Mouse (Mus musculus) heart, embryonic 14.5 days (tissue): Measurements from ENCODE around the gene Ppp1r37. TPM values are rescaled to one million over a fixed set of nuclear protein-coding genes. Genes with fewer than 3 reads are reported as not detected.

Source experiments
- ATAC-seq: fragments of 200-750 bp; cut with Nextera tagmentation; 2 replicates; pipeline ENCODE4 v1.8.0; 2017; ENCODE audit warnings: low read depth, moderate TSS enrichment; ENCODE audit not compliant: insufficient number of reproducible peaks, insufficient read depth, low FRiP score
- H3K27ac ChIP-seq, 2 experiments: fragments of 200-500 bp in 1 of 2; fragments of 300-500 bp in 1 of 2; sonication (generic) in 1 of 2; replicated peaks in 1 of 2; 2 replicates each; pipeline ENCODE4 v1.5.1; 2012 to 2014; ENCODE audit warnings: low read depth in 2 of 2, low read length in 2 of 2, control low read depth in 1 of 2, mild to moderate bottlenecking in 1 of 2, mixed read lengths in 1 of 2; ENCODE audit not compliant: control insufficient read depth in 1 of 2, insufficient read depth in 1 of 2
- H3K27me3 ChIP-seq: fragments of 300-500 bp; sonication (generic); 2 replicates; pipeline ENCODE4 v1.6.1; 2014; ENCODE audit warnings: mild to moderate bottlenecking, low read length, control low read depth; ENCODE audit not compliant: control insufficient read depth, insufficient read depth
- H3K36me3 ChIP-seq: fragments of 300-500 bp; sonication (generic); 2 replicates; pipeline ENCODE4 v1.6.1; 2014; ENCODE audit warnings: mild to moderate bottlenecking, control low read depth, low read length, mixed read lengths; ENCODE audit not compliant: control insufficient read depth, insufficient read depth
- H3K4me1 ChIP-seq, 2 experiments: fragments of 200-500 bp in 1 of 2; fragments of 300-500 bp in 1 of 2; sonication (generic) in 1 of 2; 2 replicates each; pipeline ENCODE4 v1.6.1; 2012 to 2014; ENCODE audit warnings: low read length in 2 of 2, control low read depth in 1 of 2, mixed read lengths in 1 of 2; ENCODE audit not compliant: control insufficient read depth in 2 of 2, insufficient read depth in 2 of 2
- H3K4me2 ChIP-seq: fragments of 300-500 bp; sonication (generic); 2 replicates; pipeline ENCODE4 v1.6.1; 2014; ENCODE audit warnings: mild to moderate bottlenecking, low read length
- H3K4me3 ChIP-seq, 2 experiments: fragments of 200-500 bp in 1 of 2; fragments of 300-500 bp in 1 of 2; sonication (generic) in 1 of 2; 2 replicates each; pipeline ENCODE4 v1.5.1; 2012 to 2014; ENCODE audit warnings: low read length in 2 of 2, mild to moderate bottlenecking in 2 of 2, control low read depth in 1 of 2, low read depth in 1 of 2, moderate library complexity in 1 of 2; ENCODE audit not compliant: control insufficient read depth in 1 of 2, insufficient read depth in 1 of 2
- H3K9ac ChIP-seq: fragments of 300-500 bp; sonication (generic); 2 replicates; pipeline ENCODE4 v1.6.1; 2014; ENCODE audit warnings: mild to moderate bottlenecking, low read length
- H3K9me3 ChIP-seq: fragments of 300-500 bp; sonication (generic); 2 replicates; pipeline ENCODE4 v1.6.1; 2016; ENCODE audit warnings: low read length, control low read depth; ENCODE audit not compliant: control insufficient read depth
- WGBS: fragments of 180-500 bp; shearing (Covaris S2); extraction: QIAGEN DNeasy Blood & Tissue Kit; methylation state at CpG from one replicate; pipeline ENCODE4 v1.1.7; 2014; 5-methylcytosine and 5-hydroxymethylcytosine counted together
- polyA plus RNA-seq: library from polyadenylated mRNA; unstranded; fragments of >200 nt; fragmentation: Nextera tagmentation; extraction: Ambion mirVana; gene quantifications from 2 replicates; pipeline ENCODE4 v1.2.1, GENCODE M21; 2014

The Ppp1r37 gene
- polyA plus RNA-seq, 1 experiment from 2014 or later: 5.3 TPM

DNA sequence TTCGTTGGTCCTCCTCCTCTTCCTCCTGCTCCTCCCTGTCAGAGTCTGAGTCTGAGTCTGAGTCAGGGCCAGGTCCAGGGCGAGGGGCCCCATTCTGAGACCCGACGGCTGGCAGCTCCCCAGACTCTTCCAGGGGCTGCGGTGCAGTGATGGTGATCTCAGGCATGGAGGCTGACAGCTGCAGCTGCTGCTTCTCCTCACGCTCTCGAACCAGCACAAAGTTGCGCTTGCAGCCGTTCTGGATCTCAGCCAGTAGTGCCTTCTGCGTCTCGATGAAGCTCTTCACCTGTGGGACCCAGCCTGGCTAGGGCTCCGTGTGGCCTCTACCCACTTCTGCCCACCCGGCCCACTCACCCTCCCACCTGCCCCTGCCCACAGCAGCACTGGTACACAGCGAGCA, 30.6 kb downstream of the Ppp1r37 start:
- 92% methylated on average over 14 of the region's 14 CpGs for WGBS
- Histone ChIP-seq H3K27me3 (no peaks in the 10 kb centered on the region), H3K27ac (no peak overlapping the region), H3K9me3 (no peaks in the 10 kb centered on the region), H3K9ac (no peak overlapping the region), H3K36me3 (peaks cover 76% of the 10 kb centered on the region), H3K4me2 (no peak overlapping the region), H3K4me1 (peaks cover 2 to 12% of the 10 kb centered on the region in 2 experiments; a peak in 2 of 4 replicates), H3K4me3 (no peak overlapping the region)
- no peak for ATAC-seq

DNA sequence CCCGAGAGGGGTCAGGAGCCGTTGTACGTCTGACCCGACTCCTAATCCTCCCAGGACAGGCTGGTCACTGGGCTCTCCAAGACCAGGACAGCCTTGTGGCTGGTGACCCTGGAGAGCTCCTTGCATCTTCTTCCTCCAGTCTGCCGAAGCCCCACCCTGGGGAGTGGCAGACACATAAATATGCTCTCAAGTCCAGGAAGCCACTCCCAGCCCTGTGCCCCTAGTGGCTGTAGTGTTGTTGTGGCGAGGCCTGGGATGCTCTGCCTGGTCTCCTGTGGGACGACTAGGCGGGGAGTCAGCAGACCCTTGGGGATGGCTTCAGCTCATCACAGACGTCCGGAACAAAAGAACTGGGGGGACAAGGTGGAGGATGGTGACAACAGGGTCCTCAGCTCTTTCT, 31.8 kb downstream of the Ppp1r37 start:
- WGBS: 74% methylated on average over 10 of the region's 10 CpGs
- ATAC-seq: no peak
- Histone ChIP-seq H3K36me3 (peaks cover 76% of the 10 kb centered on the region), H3K4me2 (no peak overlapping the region), H3K4me1 (0 out of 4 replicates have a peak, but pooled peaks cover 0 to under 1% of the 10 kb centered on the region in 2 experiments), H3K27ac (no peak overlapping the region), H3K27me3 (no peaks in the 10 kb centered on the region), H3K9me3 (no peaks in the 10 kb centered on the region), H3K9ac (no peak overlapping the region), H3K4me3 (no peak overlapping the region)

DNA sequence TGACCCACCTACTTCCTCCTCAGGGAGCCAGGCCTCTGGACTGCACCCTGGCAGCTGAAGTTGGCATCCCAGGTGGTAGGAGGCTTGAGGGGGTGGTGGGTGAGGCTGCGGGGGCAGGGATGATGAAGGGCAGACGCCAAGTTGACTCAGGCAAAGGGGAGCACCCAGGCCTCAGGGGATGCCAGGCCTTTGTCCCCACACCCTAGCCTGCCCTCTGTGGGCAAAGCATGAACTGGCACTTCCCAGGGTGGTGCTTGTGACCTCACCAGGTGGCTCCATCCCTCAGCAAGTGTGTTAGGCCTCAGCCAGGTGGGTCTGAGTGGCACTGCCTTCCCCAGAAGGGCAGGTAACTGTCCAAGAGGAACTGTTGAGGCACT, 37.8 kb downstream of the Ppp1r37 start:
- H3K4me1 ChIP-seq: peaks cover 11 to 19% of the 10 kb centered on the region in 2 experiments; a peak in 3 of 4 replicates
- peaks cover 19% of the 10 kb centered on the region for H3K36me3 ChIP-seq
- WGBS: 82% methylated on average over 2 of the region's 2 CpGs
- H3K9ac ChIP-seq: no peak overlapping the region
- ATAC-seq: no peak
- no peaks in the 10 kb centered on the region for H3K9me3 ChIP-seq
- H3K27me3 ChIP-seq: peaks cover 54% of the 10 kb centered on the region
- no peak overlapping the region for H3K4me2 ChIP-seq
- H3K4me3 ChIP-seq: no peak overlapping the region
- H3K27ac ChIP-seq: no peak overlapping the region

DNA sequence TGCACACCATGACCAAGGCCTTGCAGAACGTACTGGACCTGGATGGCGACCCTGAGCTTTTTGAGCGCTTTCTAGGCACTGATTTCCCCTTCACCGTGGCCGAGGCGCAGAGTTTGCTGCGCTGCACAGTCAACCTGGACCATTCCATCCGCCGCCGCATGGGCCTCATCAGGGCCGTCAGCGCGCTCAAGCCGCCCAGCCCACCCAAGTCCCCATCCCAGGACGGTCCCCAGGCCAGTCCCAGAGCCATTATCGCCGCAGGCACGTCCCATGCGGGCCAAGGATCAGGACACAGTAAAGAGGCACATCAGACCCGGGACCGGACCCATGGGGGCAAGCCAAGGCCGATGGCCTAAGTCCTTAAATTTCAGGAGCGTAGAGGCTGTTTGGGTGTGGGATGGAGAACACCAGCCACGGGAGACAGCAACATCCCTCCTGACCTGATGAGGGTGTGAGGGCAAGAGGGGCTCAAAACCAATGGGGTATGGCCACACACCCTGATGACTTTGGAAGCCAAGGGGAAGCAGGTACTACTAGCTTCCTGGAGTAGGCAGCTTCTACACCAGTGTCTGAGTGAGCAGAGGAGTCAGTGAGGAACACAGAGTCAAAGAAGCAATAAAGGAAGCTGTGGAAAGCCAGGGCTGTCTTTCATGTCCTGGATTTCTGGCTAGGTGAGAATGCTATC, 38.3 kb downstream of the Ppp1r37 start:
- Histone ChIP-seq H3K9me3 (no peaks in the 10 kb centered on the region), H3K27me3 (peaks cover 57% of the 10 kb centered on the region), H3K27ac (no peak overlapping the region), H3K4me3 (peak overlapping the region; percentile 43 to 44), H3K9ac (peak overlapping the region; percentile 54), H3K36me3 (peaks cover 14% of the 10 kb centered on the region), H3K4me1 (peaks cover 15 to 24% of the 10 kb centered on the region in 2 experiments; a peak in 3 of 4 replicates), H3K4me2 (peak overlapping the region; percentile 82)
- WGBS: 17% methylated on average over 24 of the region's 24 CpGs
- no peak for ATAC-seq

DNA sequence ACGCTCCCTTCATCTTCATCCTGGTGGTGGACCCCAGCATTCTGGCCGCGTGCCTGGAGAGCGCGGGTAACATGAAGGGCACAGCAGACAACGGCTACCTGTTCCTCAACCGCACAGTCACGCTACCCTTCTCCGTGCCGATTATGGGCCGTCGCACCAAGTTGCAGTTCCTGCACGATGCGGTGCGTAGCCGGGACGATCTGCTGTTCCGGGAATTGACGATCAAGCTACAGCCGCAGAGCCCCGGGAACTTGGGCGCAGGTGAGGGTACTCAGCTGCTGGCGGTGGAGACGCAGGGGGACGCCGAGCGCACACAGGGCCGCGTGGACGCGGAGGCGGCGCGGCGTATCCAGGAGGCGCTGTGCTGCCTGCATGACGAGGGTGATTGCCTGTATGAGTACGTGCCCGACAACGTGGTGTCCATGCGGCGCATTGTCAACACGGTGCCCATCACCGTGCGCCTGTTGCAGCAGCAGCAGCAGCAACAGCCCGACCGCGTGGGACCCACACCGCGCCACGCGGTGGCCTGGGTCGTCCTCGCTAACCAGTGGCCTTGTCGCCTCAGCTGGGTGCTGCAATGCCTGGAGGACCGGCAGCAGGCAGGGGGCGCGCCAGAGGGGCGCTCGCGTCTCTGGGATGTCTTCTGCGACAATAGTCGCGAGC, 39.0 kb downstream of the Ppp1r37 start:
- Histone ChIP-seq H3K36me3 (peaks cover 8% of the 10 kb centered on the region), H3K9ac (peak overlapping the region; percentile 54), H3K4me1 (peaks cover 15 to 25% of the 10 kb centered on the region in 2 experiments; a peak in 3 of 4 replicates), H3K4me3 (peak overlapping the region; percentile 43 to 44), H3K4me2 (peak overlapping the region; percentile 82), H3K27me3 (peaks cover 64% of the 10 kb centered on the region), H3K27ac (no peak overlapping the region), H3K9me3 (no peaks in the 10 kb centered on the region)
- WGBS: 1% methylated on average over 64 of the region's 64 CpGs
- ATAC-seq: no peak

DNA sequence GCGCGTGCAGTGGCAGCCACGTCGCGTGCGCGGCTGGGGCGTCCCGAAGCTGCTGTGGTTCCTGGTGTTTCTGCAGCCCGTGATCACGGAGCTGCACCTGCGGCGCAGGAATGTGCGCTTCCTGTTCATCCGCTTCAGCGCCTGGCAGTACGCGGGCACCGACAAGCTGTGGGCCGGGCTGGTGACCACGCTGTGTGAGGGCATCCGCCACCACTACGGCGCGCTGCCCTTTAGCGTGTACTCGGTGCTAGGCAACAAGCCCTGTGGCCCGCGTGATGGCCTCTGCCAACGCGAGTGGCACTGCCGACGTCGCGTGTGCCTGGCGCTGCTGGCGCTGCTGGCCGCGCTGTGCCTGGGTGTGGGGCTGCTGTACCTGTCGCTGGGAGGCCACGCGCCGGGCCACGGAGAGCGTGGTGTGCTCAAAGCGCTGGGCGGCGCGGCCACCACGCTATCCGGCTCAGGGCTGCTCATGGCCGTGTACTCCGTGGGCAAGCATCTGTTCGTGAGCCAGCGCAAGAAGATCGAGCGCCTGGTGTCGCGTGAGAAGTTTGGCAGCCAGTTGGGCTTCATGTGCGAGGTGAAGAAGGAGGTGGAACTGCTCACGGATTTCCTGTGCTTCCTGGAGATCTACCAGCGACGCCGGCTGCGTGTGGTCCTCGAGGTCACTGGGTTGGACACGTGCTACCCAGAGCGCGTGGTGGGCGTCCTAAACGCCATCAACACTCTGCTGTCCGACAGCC, 39.7 kb downstream of the Ppp1r37 start:
- Histone ChIP-seq H3K9me3 (no peaks in the 10 kb centered on the region), H3K9ac (peak overlapping the region; percentile 54), H3K4me3 (peak overlapping the region; percentile 43 to 44; a peak in 3 of 4 replicates), H3K27me3 (peaks cover 71% of the 10 kb centered on the region), H3K4me1 (peaks cover 15 to 25% of the 10 kb centered on the region in 2 experiments; a peak in 3 of 4 replicates), H3K4me2 (peak overlapping the region; percentile 82), H3K36me3 (peaks cover 1% of the 10 kb centered on the region; the same call in 1 of the 2 replicates), H3K27ac (no peak overlapping the region)
- ATAC-seq: no peak
- 13% methylated on average over 72 of the region's 72 CpGs for WGBS

DNA sequence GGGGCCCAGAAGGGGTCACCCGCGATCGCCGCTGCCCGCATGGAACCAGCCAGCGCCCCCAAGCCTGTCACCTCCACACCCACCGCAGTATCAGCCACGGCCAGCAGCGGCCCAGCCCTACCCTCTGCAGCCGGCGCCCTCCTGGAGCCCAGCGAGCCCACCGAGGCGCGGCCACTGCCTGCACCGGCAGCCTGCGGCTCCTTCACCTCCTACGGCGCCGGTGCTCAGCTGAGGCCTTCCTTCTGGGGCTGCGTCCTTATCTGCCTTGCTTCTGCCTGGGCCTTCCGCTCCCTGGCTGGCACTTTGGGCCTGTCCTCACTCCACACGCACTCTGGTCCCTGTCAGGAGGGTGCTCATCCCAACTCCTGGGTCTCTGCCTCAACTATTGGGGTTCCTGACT, 42.8 kb downstream of the Ppp1r37 start:
- Histone ChIP-seq H3K36me3 (no peaks in the 10 kb centered on the region), H3K9ac (peak overlapping the region; percentile 68), H3K27me3 (peaks cover 79% of the 10 kb centered on the region), H3K27ac (no peak overlapping the region), H3K4me3 (peak overlapping the region; percentile 24 to 37), H3K4me2 (peak overlapping the region; percentile 72), H3K4me1 (peaks cover 15 to 29% of the 10 kb centered on the region in 2 experiments; a peak in 3 of 4 replicates), H3K9me3 (no peaks in the 10 kb centered on the region)
- 2% methylated on average over 23 of the region's 23 CpGs for WGBS
- no peak; the same call in 1 of the 2 replicates for ATAC-seq
